Mouse (Mus musculus) CH12.LX (cell line): ENCODE measurements around the gene Uqcr10. TPM values are rescaled to one million over a fixed set of nuclear protein-coding genes. Genes with fewer than 3 reads are reported as not detected.

Experiments
- DNase-seq: peaks from one replicate; pipeline ENCODE4 v3.0.0-alpha.2; 2013; ENCODE audit errors: extremely low read depth
- H3K27ac ChIP-seq: 2 replicates; pipeline ENCODE4 v1.5.1; 2012; ENCODE audit warnings: low read depth, mild to moderate bottlenecking, control low read depth, moderate library complexity; ENCODE audit not compliant: insufficient read depth
- H3K27me3 ChIP-seq: replicated peaks from 2 replicates; pipeline ENCODE3; 2012; ENCODE audit warnings: inconsistent platforms
- H3K36me3 ChIP-seq, 2 experiments: replicated peaks in 1 of 2; 2 replicates each; pipeline versions ENCODE3 to v1.6.1; 2012; ENCODE audit warnings: inconsistent platforms in 1 of 2, low read length in 1 of 2, mild to moderate bottlenecking in 1 of 2, mixed read lengths in 1 of 2, moderate library complexity in 1 of 2; ENCODE audit not compliant: control insufficient read depth in 1 of 2, insufficient read depth in 1 of 2
- H3K4me1 ChIP-seq, 2 experiments: 2 replicates each; pipeline ENCODE4 v1.6.1; 2012; ENCODE audit warnings: inconsistent platforms in 1 of 2, moderate library complexity in 1 of 2; ENCODE audit not compliant: insufficient read depth in 2 of 2, control insufficient read depth in 1 of 2
- H3K4me2 ChIP-seq: 2 replicates; pipeline ENCODE4 v1.6.1; 2012; ENCODE audit warnings: low read depth, mild to moderate bottlenecking, control low read depth; ENCODE audit not compliant: poor library complexity, insufficient read depth, severe bottlenecking
- H3K4me3 ChIP-seq, 3 experiments: fragments of 150-350 bp in 1 of 3; sonication (generic) in 1 of 3; replicated peaks in 1 of 3; 2 replicates each; pipeline versions ENCODE3 to v1.5.1; 2011 to 2012; ENCODE audit warnings: low read depth in 2 of 3, low read length in 2 of 3, mild to moderate bottlenecking in 2 of 3, moderate library complexity in 2 of 3, control low read depth in 1 of 3, improper control_type of control experiment in 1 of 3, inconsistent platforms in 1 of 3, mixed read lengths in 1 of 3; ENCODE audit not compliant: poor library complexity in 1 of 3
- H3K79me2 ChIP-seq: replicated peaks from 2 replicates; pipeline ENCODE4 v1.6.1; 2012; ENCODE audit warnings: mild to moderate bottlenecking, moderate library complexity; ENCODE audit not compliant: control insufficient read depth, poor library complexity, insufficient read depth, severe bottlenecking; ENCODE audit errors: extremely low read depth
- H3K9ac ChIP-seq: 2 replicates; pipeline ENCODE4 v1.6.1; 2012; ENCODE audit warnings: low read depth, mild to moderate bottlenecking, control low read depth, moderate library complexity; ENCODE audit not compliant: insufficient read depth
- H3K9me3 ChIP-seq: replicated peaks from 2 replicates; pipeline ENCODE3; 2012; ENCODE audit warnings: low read length, inconsistent platforms, mixed read lengths
- BHLHE40 ChIP-seq: IDR thresholded peaks from 2 replicates; pipeline ENCODE4 v1.6.1; 2011; ENCODE audit warnings: mild to moderate bottlenecking, low read depth, low read length, improper control_type of control experiment
- CHD2 ChIP-seq: IDR thresholded peaks from 2 replicates; pipeline ENCODE4 v1.6.1; 2011; ENCODE audit warnings: low read length, improper control_type of control experiment
- CTCF ChIP-seq, 2 experiments: IDR thresholded peaks in 1 of 2; conservative IDR thresholded peaks in 1 of 2; 2 replicates each; pipeline ENCODE4 v1.5.1; 2011 to 2012; ENCODE audit warnings: low read depth in 2 of 2, low read length in 2 of 2, improper control_type of control experiment in 1 of 2, inconsistent platforms in 1 of 2, mild to moderate bottlenecking in 1 of 2, moderate library complexity in 1 of 2
- E2F4 ChIP-seq: IDR thresholded peaks from 2 replicates; pipeline ENCODE4 v1.6.1; 2011; ENCODE audit warnings: low read depth, low read length, improper control_type of control experiment; ENCODE audit not compliant: insufficient replicate concordance
- EP300 ChIP-seq: IDR thresholded peaks from 2 replicates; pipeline ENCODE4 v1.6.1; 2011; ENCODE audit warnings: low read length, improper control_type of control experiment
- ETS1 ChIP-seq: conservative IDR thresholded peaks from 2 replicates; pipeline ENCODE4 v1.6.1; 2012; ENCODE audit warnings: low read depth, mild to moderate bottlenecking, inconsistent platforms, low read length, improper control_type of control experiment, moderate library complexity
- GABPA ChIP-seq: IDR thresholded peaks from 2 replicates; pipeline ENCODE4 v1.6.1; 2012; ENCODE audit warnings: low read depth, low read length, improper control_type of control experiment, inconsistent platforms; ENCODE audit not compliant: insufficient replicate concordance
- HCFC1 ChIP-seq: IDR thresholded peaks from 2 replicates; pipeline ENCODE4 v1.6.1; 2012; ENCODE audit warnings: low read depth, mild to moderate bottlenecking, inconsistent platforms, low read length, improper control_type of control experiment
- JUN ChIP-seq: IDR thresholded peaks from 2 replicates; pipeline ENCODE4 v1.6.1; 2011; ENCODE audit warnings: low read depth, mild to moderate bottlenecking, low read length, improper control_type of control experiment, moderate library complexity; ENCODE audit not compliant: insufficient read depth
- JUND ChIP-seq: conservative IDR thresholded peaks from 2 replicates; pipeline ENCODE4 v1.6.1; 2011; ENCODE audit warnings: low read depth, low read length, improper control_type of control experiment
- MXI1 ChIP-seq: IDR thresholded peaks from 2 replicates; pipeline ENCODE4 v1.6.1; 2011; ENCODE audit warnings: mild to moderate bottlenecking, low read depth, low read length, improper control_type of control experiment
- NELFE ChIP-seq: IDR thresholded peaks from 2 replicates; pipeline ENCODE4 v1.6.1; 2011; ENCODE audit warnings: low read depth, low read length, improper control_type of control experiment
- NRF1 ChIP-seq: IDR thresholded peaks from 2 replicates; pipeline ENCODE4 v1.6.1; 2014; ENCODE audit warnings: low read depth, mild to moderate bottlenecking, inconsistent platforms, low read length, improper control_type of control experiment, moderate library complexity
- PAX5 ChIP-seq: IDR thresholded peaks from 2 replicates; pipeline ENCODE4 v1.6.1; 2012; ENCODE audit warnings: low read length, inconsistent platforms, mixed read lengths
- POLR2A ChIP-seq: IDR thresholded peaks from 2 replicates; pipeline ENCODE4 v1.6.1; 2011; ENCODE audit warnings: low read depth, mild to moderate bottlenecking, improper control_type of control experiment, low read length
- RCOR1 ChIP-seq: conservative IDR thresholded peaks from 2 replicates; pipeline ENCODE4 v1.6.1; 2012; ENCODE audit warnings: low read depth, mild to moderate bottlenecking, inconsistent platforms, low read length, improper control_type of control experiment
- SIN3A ChIP-seq: IDR thresholded peaks from 2 replicates; pipeline ENCODE4 v1.6.1; 2012; ENCODE audit warnings: low read length, improper control_type of control experiment, inconsistent platforms
- SMC3 ChIP-seq: IDR thresholded peaks from 2 replicates; pipeline ENCODE4 v1.6.1; 2011; ENCODE audit warnings: low read depth, low read length, improper control_type of control experiment
- UBTF ChIP-seq: IDR thresholded peaks from 2 replicates; pipeline ENCODE4 v1.6.1; 2012; ENCODE audit warnings: low read depth, mild to moderate bottlenecking, inconsistent platforms, low read length, improper control_type of control experiment, moderate library complexity
- USF1 ChIP-seq: IDR thresholded peaks from 2 replicates; pipeline ENCODE4 v1.6.1; 2014; ENCODE audit warnings: low read depth, mild to moderate bottlenecking, inconsistent platforms, low read length, improper control_type of control experiment
- USF2 ChIP-seq: conservative IDR thresholded peaks from 2 replicates; pipeline ENCODE4 v1.6.1; 2011; ENCODE audit warnings: low read depth, low read length, improper control_type of control experiment
- ZKSCAN1 ChIP-seq: IDR thresholded peaks from 2 replicates; pipeline ENCODE4 v1.6.1; 2012; ENCODE audit warnings: low read depth, inconsistent platforms, low read length, improper control_type of control experiment, borderline replicate concordance
- ZMIZ1 ChIP-seq: IDR thresholded peaks from 2 replicates; pipeline ENCODE4 v1.6.1; 2012; ENCODE audit warnings: low read depth, mild to moderate bottlenecking, inconsistent platforms, low read length, improper control_type of control experiment
- ZNF384 ChIP-seq: IDR thresholded peaks from 2 replicates; pipeline ENCODE4 v1.6.1; 2012; ENCODE audit warnings: low read depth, low read length, improper control_type of control experiment, inconsistent platforms
- dilution Hi-C: fragments of 300-500 bp; cut with MboI; formaldehyde crosslinking; loops from 2 replicates; pipeline ENCODE4 v1.14.3; 2020; ENCODE audit warnings: low sequenced_read_pairs; ENCODE audit not compliant: extremely low pct_unique_long_range_greater_than_20kb, extremely low pct_ligation_motif_present
- in situ Hi-C: fragments of 300-500 bp; cut with MboI; formaldehyde crosslinking; loops from 3 replicates; pipeline ENCODE4 v1.14.3; 2019; ENCODE audit warnings: low sequenced_read_pairs, low pct_ligation_motif_present, low pct_unique_long_range_greater_than_20kb, mixed read lengths
- polyA plus RNA-seq: library from polyadenylated mRNA; unstranded; fragments of >175 nt; gene quantifications from 2 replicates; pipeline ENCODE4 v1.2.1, GENCODE M21; 2012; ENCODE audit warnings: low read depth; ENCODE audit not compliant: insufficient read length
- total RNA-seq, 2 experiments: library from RNA; depleted of rRNA; stranded (reverse); fragments of 300-350 nt in 1 of 2; fragments of >200 nt in 1 of 2; gene quantifications; 2 replicates each; pipeline ENCODE4 v1.2.3; 2012 to 2014

The Uqcr10 gene
- total and polyA plus RNA-seq, 3 experiments: 740 to 1,522 (median 1,007) TPM

DNA sequence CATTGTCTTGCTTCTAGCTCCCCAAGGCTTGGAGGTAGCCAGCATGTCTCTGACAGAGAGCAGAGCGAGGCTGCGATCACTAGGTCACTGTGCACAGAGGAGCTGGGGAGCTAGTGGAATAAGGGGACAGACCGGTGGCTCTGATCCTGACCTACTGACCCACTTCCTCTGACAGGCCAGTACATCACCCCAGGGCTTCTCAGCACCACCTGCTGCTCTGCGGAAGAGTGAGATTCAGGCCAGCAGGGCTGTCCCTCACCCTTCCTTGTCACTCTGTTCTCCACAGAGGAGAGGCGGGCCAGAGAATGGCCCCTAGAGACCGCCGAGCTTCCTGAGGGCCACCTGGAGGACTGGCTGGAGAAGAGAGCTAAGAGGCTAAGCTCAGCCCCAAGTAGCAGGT, 27.6 kb upstream of the Uqcr10 start:
- Histone ChIP-seq H3K79me2 (no peaks in the 10 kb centered on the region), H3K27ac (no peak overlapping the region), H3K9me3 (no peaks in the 10 kb centered on the region), H3K4me3 (no peak overlapping the region), H3K4me2 (no peak overlapping the region), H3K27me3 (no peaks in the 10 kb centered on the region), H3K36me3 (peaks cover 33 to 73% of the 10 kb centered on the region in 2 experiments), H3K9ac (no peak overlapping the region), H3K4me1 (peaks cover 8 to 28% of the 10 kb centered on the region in 2 experiments)
- dilution Hi-C loops (no loop called here), in situ Hi-C loops (no loop called here)
- no peak for DNase-seq
- TF ChIP-seq UBTF: no peak
- TF ChIP-seq NRF1: no peak
- TF ChIP-seq ZMIZ1: no peak
- no peak for TF ChIP-seq ZNF384
- TF ChIP-seq E2F4: no peak
- no peak for TF ChIP-seq BHLHE40
- TF ChIP-seq PAX5: no peak
- TF ChIP-seq JUN: no peak
- TF ChIP-seq NELFE: no peak
- TF ChIP-seq JUND: no peak
- no peak for TF ChIP-seq SIN3A
- TF ChIP-seq MXI1: no peak
- no peak for TF ChIP-seq POLR2A

DNA sequence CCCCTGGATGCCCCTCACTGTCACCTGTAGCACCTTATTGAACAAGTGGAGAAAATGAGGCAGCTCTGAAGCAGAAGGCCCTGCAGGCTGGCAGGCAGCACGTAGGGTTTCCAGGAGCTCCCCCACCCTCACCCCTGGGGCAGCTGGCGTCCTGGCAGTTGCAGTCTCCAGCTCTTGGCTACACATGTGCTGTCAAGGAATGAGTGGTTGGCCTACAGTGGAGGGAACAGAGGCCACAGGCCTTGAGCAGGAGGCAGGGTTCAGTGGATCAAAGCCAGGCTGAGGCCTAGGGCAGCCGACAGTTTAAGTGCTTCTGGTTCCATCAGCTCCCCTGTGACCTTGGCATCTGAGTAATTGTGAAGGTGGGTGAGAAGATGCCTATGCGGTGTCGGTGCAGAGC, 26.8 kb upstream of the Uqcr10 start:
- Histone ChIP-seq H3K4me2 (no peak overlapping the region), H3K4me3 (no peak overlapping the region), H3K27me3 (no peaks in the 10 kb centered on the region), H3K36me3 (peaks cover 37 to 79% of the 10 kb centered on the region in 2 experiments), H3K4me1 (peaks cover 5 to 21% of the 10 kb centered on the region in 2 experiments), H3K79me2 (no peaks in the 10 kb centered on the region), H3K27ac (no peak overlapping the region), H3K9me3 (no peaks in the 10 kb centered on the region), H3K9ac (no peak overlapping the region)
- dilution Hi-C loops: no loop called here
- DNase-seq: no peak
- TF ChIP-seq ETS1 (no peak), E2F4 (no peak), USF1 (no peak), ZKSCAN1 (no peak), EP300 (no peak), USF2 (no peak), POLR2A (no peak), HCFC1 (no peak), ZMIZ1 (no peak), SMC3 (no peak), RCOR1 (no peak), PAX5 (no peak), JUND (no peak), NRF1 (no peak), GABPA (no peak), CTCF (conservative IDR thresholded peaks at IDR 0.05 in 1 of 2, IDR thresholded peaks at IDR 0.05 in 1 of 2; ENCODE audit: low read depth in 2 of 2, low read length in 2 of 2) (no peak), CHD2 (no peak), SIN3A (no peak)
- in situ Hi-C loops: no loop called here
